ENCODE assay signal across 8 mouse cellular contexts in genomic region chr9:21758576-21759529, GRCm38 (mm10). TPM values are rescaled to one million over a fixed set of nuclear protein-coding genes. Genes with fewer than 3 reads are reported as not detected.
DNase-seq lines count a peak whose midpoint lies in the region; ATAC-seq and TF ChIP-seq lines count a peak whose summit lies in the region.

No protein-coding gene starts in this region.

- 62% methylated on average over 14 of the region's 14 CpGs for WGBS in neural tube, embryonic 11.5 days
- WGBS in limb, embryonic 14.5 days: 48% methylated on average over 14 of the region's 14 CpGs
- 52% methylated on average over 14 of the region's 14 CpGs for WGBS in stomach, embryonic 15.5 days

- peaks cover 5% of the 10 kb centered on the region for H3K36me3 ChIP-seq in neural tube, embryonic 11.5 days (ENCODE audit: control insufficient read depth, insufficient read depth, low read length)
- H3K36me3 ChIP-seq in limb, embryonic 14.5 days (ENCODE audit: control insufficient read depth, insufficient read depth, low read length): peaks cover 19% of the 10 kb centered on the region
- H3K36me3 ChIP-seq in stomach, embryonic 15.5 days: peaks cover 16% of the 10 kb centered on the region; the same call in 1 of the 2 replicates

- no peaks in the 10 kb centered on the region for H3K27me3 ChIP-seq in neural tube, embryonic 11.5 days (ENCODE audit: control insufficient read depth, insufficient read depth, low read length)
- H3K27me3 ChIP-seq in limb, embryonic 14.5 days (ENCODE audit: control insufficient read depth, insufficient read depth, low read length): no peaks in the 10 kb centered on the region
- H3K27me3 ChIP-seq in stomach, embryonic 15.5 days (replicated peaks): no peaks in the 10 kb centered on the region

- no peak for ATAC-seq in neural tube, embryonic 11.5 days (ENCODE audit: insufficient read depth, low FRiP score, low TSS enrichment)
- no peak for ATAC-seq in limb, embryonic 14.5 days (ENCODE audit: low FRiP score, low read depth)
- ATAC-seq in stomach, embryonic 15.5 days (ENCODE audit: insufficient read depth, low FRiP score, low read depth): no peak

- no peaks in the 10 kb centered on the region for H3K9me3 ChIP-seq in neural tube, embryonic 11.5 days (ENCODE audit: control insufficient read depth, low read length)
- no peaks in the 10 kb centered on the region for H3K9me3 ChIP-seq in limb, embryonic 14.5 days (ENCODE audit: control insufficient read depth, low read length)
- H3K9me3 ChIP-seq in stomach, embryonic 15.5 days: no peaks in the 10 kb centered on the region

- peak overlapping the region; percentile 82 for H3K9ac ChIP-seq in neural tube, embryonic 11.5 days (ENCODE audit: low read length)
- H3K9ac ChIP-seq in limb, embryonic 14.5 days (ENCODE audit: low read depth, low read length, severe bottlenecking): peak overlapping the region; percentile 66; the same call in 1 of the 2 replicates
- no peak overlapping the region for H3K9ac ChIP-seq in stomach, embryonic 15.5 days

- peak overlapping the region; percentile 63 for H3K4me3 ChIP-seq in neural tube, embryonic 11.5 days (ENCODE audit: low read depth, low read length)
- peak overlapping the region; percentile 89 for H3K4me3 ChIP-seq in limb, embryonic 14.5 days (replicated peaks; ENCODE audit: low read length)
- peak overlapping the region; percentile 95 for H3K4me3 ChIP-seq in stomach, embryonic 15.5 days (replicated peaks)

- DNase-seq in cerebellum, adult 9-11 months: peak; percentile 54
- no peak for DNase-seq in cerebellum, postnatal 25 days
- no peak for DNase-seq in neural tube, embryonic 11.5 days (ENCODE audit: low spot score)
- DNase-seq in neural tube, embryonic 10.5 days (ENCODE audit: extremely low spot score, low spot score): no peak
- no peak for DNase-seq in limb, embryonic 14.5 days (ENCODE audit: low spot score)
- DNase-seq in natural killer cell, adult 2 months (ENCODE audit: low spot score in 2 of 2): no peak
- no peak for DNase-seq in left cerebral cortex, postnatal 14 days (ENCODE audit: low spot score in 2 of 2)

- peak overlapping the region; percentile 80 for H3K4me2 ChIP-seq in neural tube, embryonic 11.5 days (ENCODE audit: low read depth)
- H3K4me2 ChIP-seq in limb, embryonic 14.5 days (replicated peaks; ENCODE audit: low read depth, low read length, severe bottlenecking): peak overlapping the region; percentile 93
- H3K4me2 ChIP-seq in stomach, embryonic 15.5 days: peak overlapping the region; percentile 62

- intact Hi-C loops in left cerebral cortex, postnatal 14 days (cut with DNase I): no loop called here

- 0 out of 2 replicates have a peak, but pooled peaks cover 6% of the 10 kb centered on the region for H3K4me1 ChIP-seq in neural tube, embryonic 11.5 days (ENCODE audit: control insufficient read depth, insufficient read depth, low read length)
- peaks cover 6% of the 10 kb centered on the region; the same call in 1 of the 2 replicates for H3K4me1 ChIP-seq in limb, embryonic 14.5 days (ENCODE audit: control insufficient read depth, insufficient read depth, low read length)
- H3K4me1 ChIP-seq in stomach, embryonic 15.5 days: peaks cover 20% of the 10 kb centered on the region

- no peak overlapping the region for H3K27ac ChIP-seq in neural tube, embryonic 11.5 days (ENCODE audit: low read depth, low read length)
- no peak overlapping the region for H3K27ac ChIP-seq in limb, embryonic 14.5 days (replicated peaks; ENCODE audit: low read depth, low read length)
- 0 out of 2 replicates have a peak overlapping the region, but pooled peaks have one; percentile 11 for H3K27ac ChIP-seq in stomach, embryonic 15.5 days

- no peak for TF ChIP-seq POLR2A in limb, embryonic 14.5 days (IDR thresholded peaks at IDR 0.05; ENCODE audit: borderline replicate concordance, extremely low read depth, insufficient read depth, insufficient read length)

RNA-seq across cellular contexts. Expression of gene Spc24, which starts 1.2 kb away (rescaled TPM):
- polyA plus RNA-seq in neural tube, embryonic 11.5 days (2014; fragmentation: Nextera tagmentation; extraction: Ambion mirVana): 116 and 117 TPM in 2 replicates
- 64.8 and 68.8 TPM in 2 replicates for polyA plus RNA-seq in limb, embryonic 14.5 days (2012; rRNA removed)
- polyA plus RNA-seq in limb, embryonic 14.5 days (2014; fragmentation: Nextera tagmentation; extraction: Ambion mirVana): 84.3 and 92.5 TPM in 2 replicates
- polyA plus RNA-seq in stomach, embryonic 15.5 days (2015; fragmentation: Nextera tagmentation; extraction: Ambion mirVana): 110 and 119 TPM in 2 replicates
- 1 to 10 TPM; 2.6 to 2.7 TPM for total RNA-seq in left cerebral cortex, postnatal 14 days (2021)

RNA-seq across cellular contexts. Expression of gene Ldlr, which starts 35.6 kb away (rescaled TPM):
- 18.7 and 22.5 TPM in 2 replicates for polyA plus RNA-seq in neural tube, embryonic 11.5 days (2014; fragmentation: Nextera tagmentation; extraction: Ambion mirVana)
- 36.9 and 48.0 TPM in 2 replicates for polyA plus RNA-seq in limb, embryonic 14.5 days (2012; rRNA removed)
- polyA plus RNA-seq in limb, embryonic 14.5 days (2014; fragmentation: Nextera tagmentation; extraction: Ambion mirVana): 15.9 and 18.4 TPM in 2 replicates
- 53.8 and 61.0 TPM in 2 replicates for polyA plus RNA-seq in stomach, embryonic 15.5 days (2015; fragmentation: Nextera tagmentation; extraction: Ambion mirVana)
- total RNA-seq in left cerebral cortex, postnatal 14 days (2021): 10 to 100 TPM; 13.5 to 16.7 TPM

RNA-seq across cellular contexts. Expression of gene Kank2, which starts 39.7 kb away (rescaled TPM):
- 3.7 and 4.5 TPM in 2 replicates for polyA plus RNA-seq in neural tube, embryonic 11.5 days (2014; fragmentation: Nextera tagmentation; extraction: Ambion mirVana)
- polyA plus RNA-seq in limb, embryonic 14.5 days (2012; rRNA removed): 38.6 and 49.6 TPM in 2 replicates
- 13.1 and 15.0 TPM in 2 replicates for polyA plus RNA-seq in limb, embryonic 14.5 days (2014; fragmentation: Nextera tagmentation; extraction: Ambion mirVana)
- polyA plus RNA-seq in stomach, embryonic 15.5 days (2015; fragmentation: Nextera tagmentation; extraction: Ambion mirVana): 21.1 and 22.7 TPM in 2 replicates
- 1 to 10 TPM; 7.4 to 7.6 TPM for total RNA-seq in left cerebral cortex, postnatal 14 days (2021)
